Mouse (Mus musculus) small intestine, adult 2 months (tissue): Measurements from ENCODE around the gene Lin52. TPM values are rescaled to one million over a fixed set of nuclear protein-coding genes. Genes with fewer than 3 reads are reported as not detected.

ENCODE experiments used
- H3K27ac ChIP-seq: fragments of 200-500 bp; 2 replicates; pipeline ENCODE4 v1.5.1; 2012; ENCODE audit warnings: low read depth, low read length, control low read depth, inconsistent platforms; ENCODE audit not compliant: insufficient read depth
- H3K27me3 ChIP-seq: fragments of 200-500 bp; 2 replicates; pipeline ENCODE4 v1.6.1; 2012; ENCODE audit warnings: mild to moderate bottlenecking, moderate library complexity, low read length, inconsistent platforms; ENCODE audit not compliant: control insufficient read depth, insufficient read depth
- H3K36me3 ChIP-seq: fragments of 200-500 bp; 2 replicates; pipeline ENCODE4 v1.6.1; 2012; ENCODE audit warnings: mild to moderate bottlenecking, low read length, control low read depth, inconsistent platforms; ENCODE audit not compliant: control insufficient read depth, insufficient read depth
- H3K4me1 ChIP-seq: fragments of 200-500 bp; 2 replicates; pipeline ENCODE4 v1.6.1; 2012; ENCODE audit warnings: low read length, inconsistent platforms, mixed read lengths; ENCODE audit not compliant: control insufficient read depth, insufficient read depth, insufficient read length
- H3K4me3 ChIP-seq: fragments of 200-500 bp; 2 replicates; pipeline ENCODE4 v1.5.1; 2012; ENCODE audit warnings: low read depth, mild to moderate bottlenecking, control low read depth, inconsistent platforms, low read length, moderate library complexity
- CTCF ChIP-seq: fragments of 200-500 bp; IDR thresholded peaks from 2 replicates; pipeline ENCODE4 v1.5.1; 2012; ENCODE audit warnings: low read depth, mild to moderate bottlenecking, control low read depth, inconsistent platforms, low read length, moderate library complexity, mixed read lengths; ENCODE audit not compliant: insufficient replicate concordance, insufficient read length; ENCODE audit errors: extremely low read depth
- POLR2A ChIP-seq: fragments of 200-500 bp; IDR thresholded peaks from 2 replicates; pipeline ENCODE4 v1.6.1; 2012; ENCODE audit warnings: low read depth, mild to moderate bottlenecking, control low read depth, inconsistent platforms, low read length, moderate library complexity
- WGBS: fragments of 180-500 bp; shearing (Covaris S2); methylation state at CpG from one replicate; pipeline ENCODE4 v1.1.7; 2018; 5-methylcytosine and 5-hydroxymethylcytosine counted together
- polyA plus RNA-seq: library from polyadenylated mRNA; depleted of rRNA; stranded (reverse); fragments of >200 nt; gene quantifications from 2 replicates; pipeline ENCODE4 v1.2.3, GENCODE M21; 2012

Lin52 gene
- polyA plus RNA-seq, 1 experiment, result 3.2 TPM

- TF ChIP-seq CTCF, result no peak
- TF ChIP-seq POLR2A, result no peak
- Histone ChIP-seq H3K4me3 (no peak overlapping the region), H3K36me3 (0 out of 2 replicates have a peak, but pooled peaks cover 5% of the 10 kb centered on the region), H3K4me1 (peaks cover 6% of the 10 kb centered on the region), H3K27ac (no peak overlapping the region), H3K27me3 (no peaks in the 10 kb centered on the region)
- WGBS, result 76% methylated on average over 11 of the region's 11 CpGs
These were observed 73.2 kb downstream of the Lin52 start for GRCm38 (mm10) chr12:84524147-84525050.

GRCm38 (mm10) chr12:84525422-84525821, 74.2 kb downstream of the Lin52 start:
- WGBS, result 84% methylated on average over 12 of the region's 12 CpGs
- peaks cover 6% of the 10 kb centered on the region for H3K4me1 ChIP-seq
- no peak overlapping the region for H3K4me3 ChIP-seq
- H3K27me3 ChIP-seq, result no peaks in the 10 kb centered on the region
- no peak overlapping the region for H3K27ac ChIP-seq
- no peak for TF ChIP-seq CTCF
- no peak for TF ChIP-seq POLR2A
- 0 out of 2 replicates have a peak, but pooled peaks cover 6% of the 10 kb centered on the region for H3K36me3 ChIP-seq

- Histone ChIP-seq H3K4me1 (peaks cover 3% of the 10 kb centered on the region), H3K36me3 (peaks cover 19% of the 10 kb centered on the region), H3K27me3 (no peaks in the 10 kb centered on the region), H3K4me3 (no peak overlapping the region), H3K27ac (no peak overlapping the region)
- TF ChIP-seq CTCF (no peak), POLR2A (no peak)
- 65% methylated on average over 5 of the region's 5 CpGs for WGBS
These were observed 79.2 kb downstream of the Lin52 start for GRCm38 (mm10) chr12:84530426-84530825.

- H3K4me1 ChIP-seq, result peaks cover under 1% of the 10 kb centered on the region; the same call in 1 of the 2 replicates
- TF ChIP-seq POLR2A (no peak), CTCF (no peak)
- no peak overlapping the region for H3K27ac ChIP-seq
- 92% methylated on average over 13 of the region's 13 CpGs for WGBS
- H3K36me3 ChIP-seq, result peaks cover 19% of the 10 kb centered on the region
- no peaks in the 10 kb centered on the region for H3K27me3 ChIP-seq
- no peak overlapping the region for H3K4me3 ChIP-seq
These were observed 80.9 kb downstream of the Lin52 start for GRCm38 (mm10) chr12:84531906-84532829.

- no peak overlapping the region for H3K4me3 ChIP-seq
- no peak overlapping the region for H3K27ac ChIP-seq
- no peaks in the 10 kb centered on the region for H3K4me1 ChIP-seq
- no peaks in the 10 kb centered on the region for H3K27me3 ChIP-seq
- WGBS, result 92% methylated on average over 8 of the region's 8 CpGs
- H3K36me3 ChIP-seq, result peaks cover 19% of the 10 kb centered on the region
- TF ChIP-seq POLR2A (no peak), CTCF (no peak)
These were observed 81.6 kb downstream of the Lin52 start for GRCm38 (mm10) chr12:84532830-84533199.

- Histone ChIP-seq H3K4me1 (no peaks in the 10 kb centered on the region), H3K27me3 (no peaks in the 10 kb centered on the region), H3K4me3 (no peak overlapping the region), H3K27ac (no peak overlapping the region), H3K36me3 (peaks cover 19% of the 10 kb centered on the region)
- 83% methylated on average over 7 of the region's 7 CpGs for WGBS
- TF ChIP-seq CTCF (no peak), POLR2A (no peak)
These were observed 82.7 kb downstream of the Lin52 start for GRCm38 (mm10) chr12:84533706-84534486.
